Mouse (Mus musculus) midbrain, postnatal 0 days (tissue): ENCODE data around the gene Prex1. TPM values are rescaled to one million over a fixed set of nuclear protein-coding genes. Genes with fewer than 3 reads are reported as not detected.

Source experiments
- ATAC-seq: fragments of 200-750 bp; cut with Nextera tagmentation; 2 replicates; pipeline ENCODE4 v1.8.0; 2017; ENCODE audit warnings: moderate number of reproducible peaks, mild to moderate bottlenecking, moderate TSS enrichment, moderate library complexity; ENCODE audit not compliant: low FRiP score
- DNase-seq: peaks from one replicate; pipeline ENCODE4 v3.0.0-alpha.2; 2015; ENCODE audit warnings: low spot score
- H3K27ac ChIP-seq: fragments of 300-500 bp; sonication (generic); 2 replicates; pipeline ENCODE4 v1.5.1; 2014; ENCODE audit warnings: low read depth, mild to moderate bottlenecking, low read length, mixed read lengths
- H3K27me3 ChIP-seq: fragments of 300-500 bp; sonication (generic); 2 replicates; pipeline ENCODE4 v1.6.1; 2014; ENCODE audit warnings: low read length, control low read depth, mixed read lengths; ENCODE audit not compliant: insufficient read depth
- H3K36me3 ChIP-seq: fragments of 300-500 bp; sonication (generic); 2 replicates; pipeline ENCODE4 v1.6.1; 2014; ENCODE audit warnings: low read length, control low read depth, mixed read lengths; ENCODE audit not compliant: insufficient read depth
- H3K4me1 ChIP-seq: fragments of 300-500 bp; sonication (generic); 2 replicates; pipeline ENCODE4 v1.6.1; 2014; ENCODE audit warnings: mild to moderate bottlenecking, control low read depth, antibody characterized with exemption, low read length, mixed read lengths; ENCODE audit not compliant: insufficient read depth
- H3K4me2 ChIP-seq: fragments of 300-500 bp; sonication (generic); 2 replicates; pipeline ENCODE4 v1.6.1; 2014; ENCODE audit warnings: low read depth, mild to moderate bottlenecking, low read length, mixed read lengths; ENCODE audit not compliant: poor library complexity, severe bottlenecking
- H3K4me3 ChIP-seq: fragments of 300-500 bp; sonication (generic); 2 replicates; pipeline ENCODE4 v1.5.1; 2014; ENCODE audit warnings: low read depth, mild to moderate bottlenecking, low read length, moderate library complexity
- H3K9ac ChIP-seq: fragments of 300-500 bp; sonication (generic); replicated peaks from 2 replicates; pipeline ENCODE4 v1.6.1; 2014; ENCODE audit warnings: mild to moderate bottlenecking, low read length, moderate library complexity, mixed read lengths; ENCODE audit not compliant: poor library complexity, severe bottlenecking
- H3K9me3 ChIP-seq: fragments of 300-500 bp; sonication (generic); 2 replicates; pipeline ENCODE4 v1.6.1; 2016; ENCODE audit warnings: low read length, control low read depth
- CTCF ChIP-seq: IDR thresholded peaks from 2 replicates; pipeline ENCODE4 v1.5.1; 2016; ENCODE audit warnings: antibody characterized with exemption, mild to moderate bottlenecking
- WGBS: fragments of 180-500 bp; shearing (Covaris S2); extraction: QIAGEN DNeasy Blood & Tissue Kit; methylation state at CpG from one replicate; pipeline ENCODE4 v1.1.7; 2014; 5-methylcytosine and 5-hydroxymethylcytosine counted together
- polyA plus RNA-seq: library from polyadenylated mRNA; unstranded; fragments of >200 nt; fragmentation: Nextera tagmentation; extraction: Ambion mirVana; gene quantifications from 2 replicates; pipeline ENCODE4 v1.2.1, GENCODE M21; 2015
- total RNA-seq: library from RNA; depleted of rRNA; stranded (reverse); fragments of >200 nt; gene quantifications from 2 replicates; pipeline ENCODE4 v1.2.3, GENCODE M21; 2014

Prex1 gene
- total and polyA plus RNA-seq, 2 experiments from 2014 or later: 17.4 to 53.8 TPM

- no peak overlapping the region for H3K9ac ChIP-seq
- 0 out of 2 replicates have a peak, but pooled peaks cover 2% of the 10 kb centered on the region for H3K4me1 ChIP-seq
- H3K4me2 ChIP-seq: no peak overlapping the region
- DNase-seq: no peak
- H3K27ac ChIP-seq: 0 out of 2 replicates have a peak overlapping the region, but pooled peaks have one; percentile 26
- H3K27me3 ChIP-seq: no peaks in the 10 kb centered on the region
- no peak for TF ChIP-seq CTCF
- H3K4me3 ChIP-seq: no peak overlapping the region
- H3K9me3 ChIP-seq: no peaks in the 10 kb centered on the region
- WGBS: 64% methylated on average over 14 of the region's 14 CpGs
- ATAC-seq: no peak
- no peaks in the 10 kb centered on the region for H3K36me3 ChIP-seq
Measured at GRCm38 (mm10) chr2:166672171-166672965, 41.3 kb downstream of the Prex1 start.

GRCm38 (mm10) chr2:166671614-166672013 lies 42.0 kb downstream of the Prex1 start:
- no peak overlapping the region for H3K4me3 ChIP-seq
- no peak for ATAC-seq
- no peak overlapping the region for H3K9ac ChIP-seq
- H3K4me1 ChIP-seq: 0 out of 2 replicates have a peak, but pooled peaks cover 2% of the 10 kb centered on the region
- H3K4me2 ChIP-seq: no peak overlapping the region
- no peaks in the 10 kb centered on the region for H3K27me3 ChIP-seq
- no peak for TF ChIP-seq CTCF
- WGBS: 84% methylated on average over 14 of the region's 14 CpGs
- no peaks in the 10 kb centered on the region for H3K9me3 ChIP-seq
- H3K27ac ChIP-seq: 0 out of 2 replicates have a peak overlapping the region, but pooled peaks have one; percentile 26
- no peak for DNase-seq
- H3K36me3 ChIP-seq: no peaks in the 10 kb centered on the region

- Histone ChIP-seq H3K36me3 (no peaks in the 10 kb centered on the region), H3K9ac (no peak overlapping the region), H3K9me3 (no peaks in the 10 kb centered on the region), H3K4me3 (no peak overlapping the region), H3K4me2 (no peak overlapping the region), H3K27me3 (no peaks in the 10 kb centered on the region), H3K27ac (0 out of 2 replicates have a peak overlapping the region, but pooled peaks have one; percentile 26), H3K4me1 (0 out of 2 replicates have a peak, but pooled peaks cover 2% of the 10 kb centered on the region)
- no peak for TF ChIP-seq CTCF
- 25% methylated on average over 8 of the region's 8 CpGs for WGBS
- ATAC-seq (peak; percentile 60), DNase-seq (peak; percentile 79)
Measured at GRCm38 (mm10) chr2:166671019-166671418, 42.6 kb downstream of the Prex1 start.

DNA sequence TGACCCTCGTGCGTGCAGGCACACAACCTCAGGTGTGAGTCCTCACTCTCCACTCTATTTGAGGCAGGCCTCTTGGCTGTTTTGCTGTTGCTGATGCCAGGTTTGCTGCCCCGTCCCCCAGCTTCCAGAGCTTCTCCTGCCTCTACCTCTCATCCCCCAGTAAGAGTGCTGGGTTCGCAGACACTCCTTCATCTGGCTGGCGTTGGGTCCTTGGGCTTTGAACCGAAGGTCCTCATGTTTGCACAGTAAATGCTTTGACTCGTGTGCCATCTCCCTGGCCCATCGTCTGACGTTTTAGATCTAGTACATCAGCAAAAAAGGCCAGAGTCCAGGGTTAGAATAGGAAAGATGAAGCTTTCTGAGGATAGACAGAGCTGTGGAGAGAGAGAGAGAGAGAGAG lies 43.7 kb downstream of the Prex1 start:
- TF ChIP-seq CTCF: no peak
- Histone ChIP-seq H3K27ac (no peak overlapping the region), H3K9ac (no peak overlapping the region), H3K4me3 (no peak overlapping the region), H3K4me2 (no peak overlapping the region), H3K27me3 (no peaks in the 10 kb centered on the region), H3K4me1 (no peaks in the 10 kb centered on the region), H3K9me3 (no peaks in the 10 kb centered on the region), H3K36me3 (no peaks in the 10 kb centered on the region)
- 76% methylated on average over 9 of the region's 9 CpGs for WGBS
- no peak for ATAC-seq
- no peak for DNase-seq

GRCm38 (mm10) chr2:166667790-166668695 lies 45.6 kb downstream of the Prex1 start:
- no peaks in the 10 kb centered on the region for H3K27me3 ChIP-seq
- peaks cover 5% of the 10 kb centered on the region; the same call in 1 of the 2 replicates for H3K4me1 ChIP-seq
- TF ChIP-seq CTCF: no peak
- H3K36me3 ChIP-seq: no peaks in the 10 kb centered on the region
- peak overlapping the region; percentile 51; the same call in 1 of the 2 replicates for H3K27ac ChIP-seq
- DNase-seq (peak; percentile 64), ATAC-seq (no peak)
- H3K9me3 ChIP-seq: no peaks in the 10 kb centered on the region
- H3K4me2 ChIP-seq: peak overlapping the region; percentile 15; the same call in 1 of the 2 replicates
- H3K4me3 ChIP-seq: no peak overlapping the region
- 29% methylated on average over 22 of the region's 22 CpGs for WGBS
- no peak overlapping the region for H3K9ac ChIP-seq
